Mouse (Mus musculus) limb, embryonic 11.5 days (tissue): ENCODE results near the gene Slc30a5. TPM values are rescaled to one million over a fixed set of nuclear protein-coding genes. Genes with fewer than 3 reads are reported as not detected.
"Not testable (repeated sequence)": the region's sequence is repeated elsewhere in the genome, so short reads cannot be mapped to it uniquely, and the experiment has no call there.

Source experiments
- ATAC-seq: fragments of 200-750 bp; cut with Nextera tagmentation; 2 replicates; pipeline ENCODE4 v1.8.0; 2017; ENCODE audit warnings: low read depth; ENCODE audit not compliant: insufficient number of reproducible peaks, low FRiP score, low TSS enrichment
- DNase-seq: peaks from one replicate; pipeline ENCODE4 v3.0.0-alpha.2; 2015; ENCODE audit warnings: low spot score
- H3K27ac ChIP-seq: fragments of 300-500 bp; sonication (generic); replicated peaks from 2 replicates; pipeline ENCODE4 v1.5.1; 2014; ENCODE audit warnings: low read depth, mild to moderate bottlenecking, low read length
- H3K27me3 ChIP-seq: fragments of 300-500 bp; sonication (generic); 2 replicates; pipeline ENCODE4 v1.6.1; 2014; ENCODE audit warnings: mild to moderate bottlenecking, low read length, mixed read lengths; ENCODE audit not compliant: control insufficient read depth, insufficient read depth
- H3K36me3 ChIP-seq: fragments of 300-500 bp; sonication (generic); 2 replicates; pipeline ENCODE4 v1.6.1; 2014; ENCODE audit warnings: mild to moderate bottlenecking, low read length, moderate library complexity, mixed read lengths; ENCODE audit not compliant: control insufficient read depth, insufficient read depth
- H3K4me1 ChIP-seq: fragments of 300-500 bp; sonication (generic); 2 replicates; pipeline ENCODE4 v1.6.1; 2014; ENCODE audit warnings: low read length, mixed read lengths; ENCODE audit not compliant: control insufficient read depth, insufficient read depth
- H3K4me2 ChIP-seq: fragments of 300-500 bp; sonication (generic); 2 replicates; pipeline ENCODE4 v1.6.1; 2014; ENCODE audit warnings: low read depth, mild to moderate bottlenecking, moderate library complexity; ENCODE audit not compliant: severe bottlenecking
- H3K4me3 ChIP-seq: fragments of 300-500 bp; sonication (generic); 2 replicates; pipeline ENCODE4 v1.5.1; 2014; ENCODE audit warnings: low read depth, low read length
- H3K9ac ChIP-seq: fragments of 300-500 bp; sonication (generic); 2 replicates; pipeline ENCODE4 v1.6.1; 2014; ENCODE audit warnings: mild to moderate bottlenecking, low read length
- H3K9me3 ChIP-seq: fragments of 300-500 bp; sonication (generic); 2 replicates; pipeline ENCODE4 v1.6.1; 2016; ENCODE audit warnings: low read length; ENCODE audit not compliant: control insufficient read depth
- WGBS: fragments of 180-500 bp; shearing (Covaris S2); extraction: QIAGEN DNeasy Blood & Tissue Kit; methylation state at CpG from one replicate; pipeline ENCODE4 v1.1.7; 2014; 5-methylcytosine and 5-hydroxymethylcytosine counted together
- polyA plus RNA-seq: library from polyadenylated mRNA; unstranded; fragments of >200 nt; fragmentation: Nextera tagmentation; extraction: Ambion mirVana; gene quantifications from 2 replicates; pipeline ENCODE4 v1.2.1, GENCODE M21; 2014

Slc30a5 gene
- polyA plus RNA-seq, 1 experiment from 2014 or later, result 52.7 TPM

- WGBS, result 85% methylated on average over 6 of the region's 6 CpGs
- ATAC-seq, result no peak
These were observed 36.1 kb downstream of the Slc30a5 start for GRCm38 (mm10) chr13:100797171-100797570.

GRCm38 (mm10) chr13:100789083-100789482 is 44.1 kb downstream of the Slc30a5 start:
- no peaks in the 10 kb centered on the region for H3K36me3 ChIP-seq
- H3K9ac ChIP-seq, result no peak overlapping the region
- no peak overlapping the region for H3K27ac ChIP-seq
- H3K4me2 ChIP-seq, result no peak overlapping the region
- H3K9me3 ChIP-seq, result no peaks in the 10 kb centered on the region
- no peaks in the 10 kb centered on the region for H3K27me3 ChIP-seq
- peaks cover 3% of the 10 kb centered on the region; the same call in 1 of the 2 replicates for H3K4me1 ChIP-seq
- ATAC-seq (no peak), DNase-seq (no peak)
- H3K4me3 ChIP-seq, result no peak overlapping the region
- WGBS, result 80% methylated on average over 3 of the region's 3 CpGs

More at GRCm38 (mm10) chr13:100797171-100797570, 36.1 kb downstream of the Slc30a5 start:
- no peak for DNase-seq
- no peak overlapping the region for H3K9ac ChIP-seq
- 0 out of 2 replicates have a peak, but pooled peaks cover 2% of the 10 kb centered on the region for H3K36me3 ChIP-seq
- no peaks in the 10 kb centered on the region for H3K9me3 ChIP-seq
- no peaks in the 10 kb centered on the region for H3K4me1 ChIP-seq
- H3K27ac ChIP-seq, result no peak overlapping the region
- H3K4me3 ChIP-seq, result no peak overlapping the region
- no peaks in the 10 kb centered on the region for H3K27me3 ChIP-seq
- H3K4me2 ChIP-seq, result no peak overlapping the region

- not testable (repeated sequence) for DNase-seq, H3K4me2 ChIP-seq, H3K27ac ChIP-seq, H3K9me3 ChIP-seq, H3K27me3 ChIP-seq, H3K4me1 ChIP-seq, H3K4me3 ChIP-seq, ATAC-seq, H3K9ac ChIP-seq, H3K36me3 ChIP-seq
- WGBS, result 94% methylated on average over 10 of the region's 14 CpGs
These were observed 45.2 kb downstream of the Slc30a5 start for GRCm38 (mm10) chr13:100788057-100788456.

GRCm38 (mm10) chr13:100787316-100788010 is 45.8 kb downstream of the Slc30a5 start:
- 67% methylated on average over 6 of the region's 6 CpGs for WGBS
- H3K4me2 ChIP-seq, result no peak overlapping the region
- H3K27ac ChIP-seq, result no peak overlapping the region
- no peaks in the 10 kb centered on the region for H3K27me3 ChIP-seq
- peaks cover 3% of the 10 kb centered on the region; the same call in 1 of the 2 replicates for H3K4me1 ChIP-seq
- H3K9ac ChIP-seq, result no peak overlapping the region
- no peaks in the 10 kb centered on the region for H3K9me3 ChIP-seq
- H3K36me3 ChIP-seq, result peaks cover 2% of the 10 kb centered on the region; the same call in 1 of the 2 replicates
- ATAC-seq, result no peak
- H3K4me3 ChIP-seq, result no peak overlapping the region
- DNase-seq, result no peak

GRCm38 (mm10) chr13:100786414-100786867 is 46.8 kb downstream of the Slc30a5 start, which contains the start of gene Ccnb1:
Gene Ccnb1, minus strand, starts transcription at chr13:100786570.
- peaks cover 2% of the 10 kb centered on the region; the same call in 1 of the 2 replicates for H3K36me3 ChIP-seq
- peak within 1 kb of the TSS; percentile 61 for H3K4me2 ChIP-seq
- DNase-seq, result peak; percentile 97
- H3K4me3 ChIP-seq, result peak within 1 kb of the TSS; percentile 94
- peak within 1 kb of the TSS; percentile 62; the same call in 1 of the 2 replicates for H3K27ac ChIP-seq
- under 1% methylated on average over 35 of the region's 35 CpGs for WGBS
- peak; percentile 98 for ATAC-seq
- no peaks in the 10 kb centered on the region for H3K27me3 ChIP-seq
- no peaks in the 10 kb centered on the region for H3K9me3 ChIP-seq
- peaks cover 3% of the 10 kb centered on the region; the same call in 1 of the 2 replicates for H3K4me1 ChIP-seq
- peak within 1 kb of the TSS; percentile 94 for H3K9ac ChIP-seq

- H3K9ac ChIP-seq, result peak overlapping the region; percentile 94
- WGBS, result under 1% methylated on average over 30 of the region's 30 CpGs
- H3K4me3 ChIP-seq, result peak overlapping the region; percentile 94
- H3K4me2 ChIP-seq, result peak overlapping the region; percentile 61
- H3K27ac ChIP-seq, result peak overlapping the region; percentile 62; the same call in 1 of the 2 replicates
- H3K9me3 ChIP-seq, result no peaks in the 10 kb centered on the region
- DNase-seq, result peak; percentile 42
- H3K4me1 ChIP-seq, result peaks cover 3% of the 10 kb centered on the region; the same call in 1 of the 2 replicates
- peaks cover 2% of the 10 kb centered on the region; the same call in 1 of the 2 replicates for H3K36me3 ChIP-seq
- H3K27me3 ChIP-seq, result no peaks in the 10 kb centered on the region
- ATAC-seq, result peak; percentile 58
These were observed 47.3 kb downstream of the Slc30a5 start for GRCm38 (mm10) chr13:100785806-100786413.

GRCm38 (mm10) chr13:100777491-100777890 is 55.7 kb downstream of the Slc30a5 start:
- Histone ChIP-seq H3K27ac (no peak overlapping the region), H3K9ac (no peak overlapping the region), H3K36me3 (peaks cover 5% of the 10 kb centered on the region), H3K4me3 (no peak overlapping the region), H3K4me2 (no peak overlapping the region), H3K4me1 (peaks cover 6% of the 10 kb centered on the region; the same call in 1 of the 2 replicates), H3K9me3 (no peaks in the 10 kb centered on the region), H3K27me3 (no peaks in the 10 kb centered on the region)
- no peak for DNase-seq
- ATAC-seq, result no peak
- WGBS, result 85% methylated on average over 3 of the region's 3 CpGs

- WGBS, result 63% methylated on average over 6 of the region's 6 CpGs
- ATAC-seq, result no peak; the same call in 1 of the 2 replicates
- H3K9ac ChIP-seq, result no peak overlapping the region
- H3K4me2 ChIP-seq, result peak overlapping the region; percentile 84; the same call in 1 of the 2 replicates
- H3K4me3 ChIP-seq, result no peak overlapping the region
- H3K36me3 ChIP-seq, result peaks cover 7% of the 10 kb centered on the region
- DNase-seq, result no peak
- no peaks in the 10 kb centered on the region for H3K9me3 ChIP-seq
- no peaks in the 10 kb centered on the region for H3K27me3 ChIP-seq
- no peak overlapping the region; the same call in 1 of the 2 replicates for H3K27ac ChIP-seq
- peaks cover 6% of the 10 kb centered on the region; the same call in 1 of the 2 replicates for H3K4me1 ChIP-seq
These were observed 56.5 kb downstream of the Slc30a5 start for GRCm38 (mm10) chr13:100776710-100777109.
